Mouse (Mus musculus) lung, adult 10 weeks (tissue): Measurements from ENCODE around the gene Gm40460. TPM values are rescaled to one million over a fixed set of nuclear protein-coding genes. Genes with fewer than 3 reads are reported as not detected.

Experiments used
- polyA plus RNA-seq: library from polyadenylated mRNA; stranded (reverse); fragments of 350-450 nt; fragmentation: Illumina TruSeq; extraction: RNeasy Lipid Tissue Mini Kit (QIAGEN cat#74804); gene quantifications from one replicate; pipeline ENCODE4 v1.2.3, GENCODE M21; 2014; ENCODE audit warnings: low read depth, low replicate concordance; ENCODE audit not compliant: insufficient read depth

Gene Gm40460
- not detected for polyA plus RNA-seq

DNA sequence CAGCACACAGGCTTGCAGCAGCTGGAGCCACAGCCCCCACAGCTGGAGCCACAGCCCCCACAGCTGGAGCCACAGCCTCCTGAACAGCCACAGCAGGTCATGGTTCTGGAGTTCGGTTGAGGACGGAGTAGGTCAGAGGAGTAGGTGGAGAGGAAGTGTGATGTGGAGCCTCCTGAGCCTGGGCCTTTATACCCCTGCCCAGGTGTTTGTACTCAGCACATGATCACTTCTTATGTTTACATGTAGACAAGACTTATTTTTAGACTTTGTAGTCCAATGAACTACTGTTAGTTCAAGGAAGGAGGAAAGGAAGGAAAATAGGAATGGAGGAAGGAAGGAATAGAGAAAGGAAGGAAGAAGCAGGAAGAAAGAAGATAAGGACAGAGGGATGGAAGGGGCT is at the start of gene Gm40460:
Gene Gm40460, minus strand, starts transcription at position 101 of the 400 bp plus-strand sequence.

DNA sequence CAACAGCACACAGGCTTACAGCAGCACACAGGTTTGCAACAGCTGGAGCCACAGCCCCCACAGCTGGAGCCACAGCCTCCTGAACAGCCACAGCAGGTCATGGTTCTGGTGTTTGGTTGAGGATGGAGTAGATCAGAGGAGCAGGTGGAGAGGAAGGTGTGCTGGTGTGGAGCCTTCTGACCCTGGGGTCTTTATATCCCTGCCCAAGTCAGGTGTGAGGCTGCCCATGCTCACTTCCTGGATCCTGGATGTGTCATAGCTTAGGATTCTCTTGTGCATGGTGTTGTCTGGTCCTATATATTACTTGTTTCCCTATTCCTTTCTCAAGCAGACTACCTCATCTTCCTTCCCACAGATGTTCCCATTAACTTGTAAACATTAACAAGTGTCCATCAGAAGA is 33.4 kb upstream of the Gm40460 start, which contains the start of gene Gm4559:
Gene Gm4559, minus strand, starts transcription at position 101 of the 400 bp plus-strand sequence.

DNA sequence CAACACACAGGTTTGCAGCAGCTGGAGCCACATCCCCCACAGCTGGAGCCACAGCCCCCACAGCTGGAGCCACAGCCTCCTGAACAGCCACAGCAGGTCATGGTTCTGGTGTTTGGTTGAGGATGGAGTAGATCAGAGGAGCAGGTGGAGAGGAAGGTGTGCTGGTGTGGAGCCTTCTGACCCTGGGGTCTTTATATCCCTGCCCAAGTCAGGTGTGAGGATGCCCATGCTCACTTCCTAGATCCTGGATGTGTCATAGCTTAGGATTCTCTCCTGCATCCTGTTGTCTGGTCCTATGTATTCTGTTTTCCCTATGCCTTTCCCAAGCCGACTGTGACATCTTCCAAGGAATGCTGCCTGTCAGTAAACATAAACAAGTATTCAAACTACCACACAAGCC is 17.4 kb upstream of the Gm40460 start, which contains the start of gene Gm2431:
Gene Gm2431, minus strand, starts transcription at position 101 of the 400 bp plus-strand sequence.

DNA sequence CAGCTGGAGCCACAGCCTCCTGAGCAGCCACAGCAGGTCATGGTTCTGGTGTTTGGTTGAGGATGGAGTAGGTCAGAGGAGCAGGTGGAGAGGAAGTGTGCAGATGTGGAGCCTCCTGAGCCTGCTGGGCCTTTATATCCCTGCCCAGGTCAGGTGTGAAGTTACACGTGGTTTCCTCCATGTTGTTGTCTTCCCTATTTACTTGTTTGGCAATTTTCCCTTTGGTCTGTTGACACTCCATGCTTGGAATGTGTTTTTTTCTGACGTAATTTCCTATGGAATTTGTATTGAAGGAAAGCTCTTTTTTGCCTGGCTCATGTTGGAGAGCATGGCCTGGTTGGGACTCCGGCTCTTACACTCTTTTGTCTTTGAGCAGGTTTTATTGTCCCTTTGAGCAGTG is 11.0 kb downstream of the Gm40460 start, which contains the start of gene Krtap5-5:
Gene Krtap5-5, minus strand, starts transcription at position 101 of the 400 bp plus-strand sequence.

GRCm38 (mm10) chr7:142211559-142211958 is 29.3 kb downstream of the Gm40460 start, which contains the start of gene Gm7579:
TSS of gene Gm7579 (plus strand) at chr7:142211859.

GRCm38 (mm10) chr7:142201064-142201463 is 39.8 kb downstream of the Gm40460 start, which contains the start of gene Krtap5-3:
TSS of gene Krtap5-3 (plus strand) at chr7:142201364.

Other genes starting within 250 kb of the Gm40460 start
- 60.9 TPM for gene Mob2, start 180.0 kb downstream of the Gm40460 start, polyA plus RNA-seq
- 10.8 TPM for gene Dusp8, start 145.2 kb downstream of the Gm40460 start, polyA plus RNA-seq
- not detected for gene Gm45618, start 120.3 kb downstream of the Gm40460 start, polyA plus RNA-seq
- gene Gm39115, start 105.0 kb downstream of the Gm40460 start, polyA plus RNA-seq: not detected
- not detected for gene Gm45337, start 96.5 kb downstream of the Gm40460 start, polyA plus RNA-seq
- not detected for gene Gm29735, start 84.0 kb downstream of the Gm40460 start, polyA plus RNA-seq
- gene Gm4553, start 75.3 kb downstream of the Gm40460 start, polyA plus RNA-seq: not detected
- not detected for gene Krtap5-2, start 65.1 kb downstream of the Gm40460 start, polyA plus RNA-seq
- not detected for gene Gm10153, start 50.7 kb downstream of the Gm40460 start, polyA plus RNA-seq
- gene Krtap5-3, start 39.7 kb downstream of the Gm40460 start, polyA plus RNA-seq: not detected
- gene Gm7579, start 29.2 kb downstream of the Gm40460 start, polyA plus RNA-seq: not detected
- gene Krtap5-5, start 11.1 kb downstream of the Gm40460 start, polyA plus RNA-seq: not detected
- gene Gm2431, start 17.3 kb upstream of the Gm40460 start, polyA plus RNA-seq: not detected
- gene Gm4559, start 33.3 kb upstream of the Gm40460 start, polyA plus RNA-seq: not detected
- gene Krtap5-1, start 56.0 kb upstream of the Gm40460 start, polyA plus RNA-seq: not detected
- not detected for gene Krtap5-4, start 62.5 kb upstream of the Gm40460 start, polyA plus RNA-seq
- gene Ifitm10, start 132.7 kb upstream of the Gm40460 start, polyA plus RNA-seq: 17.5 TPM
- not detected for gene Gm49369, start 141.6 kb upstream of the Gm40460 start, polyA plus RNA-seq
- 568 TPM for gene Ctsd, start 147.0 kb upstream of the Gm40460 start, polyA plus RNA-seq
- not detected for gene Syt8, start 193.8 kb upstream of the Gm40460 start, polyA plus RNA-seq
- gene Tnni2, start 200.7 kb upstream of the Gm40460 start, polyA plus RNA-seq: 10.7 TPM
- 157 TPM for gene Lsp1, start 219.7 kb upstream of the Gm40460 start, polyA plus RNA-seq